Mouse (Mus musculus): ENCODE data around the gene Olfr1322.

Gene Olfr1322

DNA sequence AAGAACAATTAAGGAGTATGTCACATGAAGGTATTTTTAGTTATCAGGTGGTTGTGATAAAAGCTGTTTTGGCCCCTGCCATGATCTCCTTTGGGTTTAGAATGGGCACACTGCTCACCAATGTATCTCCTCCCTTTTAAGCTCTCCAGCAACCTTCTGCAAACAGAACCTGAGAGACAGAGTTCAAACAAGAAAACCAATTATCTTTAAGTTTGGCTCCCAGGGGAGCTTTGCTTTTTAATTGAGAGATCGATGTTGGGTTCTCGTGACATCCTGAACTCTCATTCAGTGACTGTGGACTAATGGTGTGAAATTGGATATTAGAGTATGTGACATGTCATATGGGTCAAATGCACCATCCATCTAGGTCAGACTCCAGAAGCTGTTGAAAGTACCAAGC lies at the start of gene Olfr1322:
Gene Olfr1322, minus strand, starts transcription at position 101 of the 400 bp plus-strand sequence.
- DNase-seq (ENCODE audit: low spot score in 2 of 2), result no peak

DNA sequence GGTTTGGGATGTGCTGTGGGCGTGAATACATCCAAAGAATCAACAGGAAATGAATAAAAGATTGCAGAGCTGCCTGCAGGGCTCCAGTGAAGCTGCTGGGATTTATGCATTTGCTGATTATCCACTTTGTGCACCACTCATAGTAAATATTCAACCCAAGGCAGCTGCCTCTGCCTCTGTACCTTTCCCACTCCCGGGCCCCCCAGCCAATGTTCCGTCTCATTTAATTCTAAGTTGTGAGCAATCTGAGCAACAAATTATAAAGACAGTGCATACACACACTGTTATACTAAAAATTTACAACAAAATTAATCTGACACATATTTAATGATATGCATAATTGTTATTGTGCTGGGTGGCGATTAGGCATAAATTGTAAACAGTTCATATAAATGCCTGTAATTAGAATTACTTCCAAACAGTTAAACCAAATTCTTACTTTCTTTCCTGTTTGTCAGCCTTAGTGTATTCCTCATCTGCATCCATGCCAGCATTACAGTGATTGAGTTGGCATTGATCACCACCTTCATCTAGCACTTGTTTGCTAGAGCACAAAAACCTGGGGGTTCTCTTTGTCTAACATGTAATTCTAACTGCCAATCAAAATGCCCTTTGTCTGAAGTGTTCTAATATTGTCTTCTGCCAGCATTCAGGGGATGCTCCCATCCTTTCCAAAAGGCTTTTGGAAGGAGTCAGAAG lies 13.5 kb downstream of the Olfr1322 start:
- DNase-seq (ENCODE audit: low spot score in 2 of 2), result peak in 1 of 2 experiments; percentile 7
